Mouse (Mus musculus) hindbrain, embryonic 16.5 days (tissue): Measurements from ENCODE around the gene Slc32a1. TPM values are rescaled to one million over a fixed set of nuclear protein-coding genes. Genes with fewer than 3 reads are reported as not detected.

Experiments
- ATAC-seq: fragments of 200-750 bp; cut with Nextera tagmentation; 2 replicates; pipeline ENCODE4 v1.8.0; 2017; ENCODE audit warnings: moderate TSS enrichment, moderate library complexity
- H3K27ac ChIP-seq: fragments of 300-500 bp; sonication (generic); 2 replicates; pipeline ENCODE4 v1.5.1; 2014; ENCODE audit warnings: low read depth, mild to moderate bottlenecking, control low read depth, low read length, moderate library complexity
- H3K27me3 ChIP-seq: fragments of 300-500 bp; sonication (generic); replicated peaks from 2 replicates; pipeline ENCODE4 v1.6.1; 2014; ENCODE audit warnings: low read length; ENCODE audit not compliant: control insufficient read depth, insufficient read depth
- H3K36me3 ChIP-seq: fragments of 300-500 bp; sonication (generic); 2 replicates; pipeline ENCODE4 v1.6.1; 2014; ENCODE audit warnings: mild to moderate bottlenecking, low read length, moderate library complexity, mixed read lengths; ENCODE audit not compliant: control insufficient read depth, insufficient read depth
- H3K4me1 ChIP-seq: fragments of 300-500 bp; sonication (generic); 2 replicates; pipeline ENCODE4 v1.6.1; 2014; ENCODE audit warnings: low read depth, low read length; ENCODE audit not compliant: control insufficient read depth, insufficient read depth
- H3K4me2 ChIP-seq: fragments of 300-500 bp; sonication (generic); 2 replicates; pipeline ENCODE4 v1.6.1; 2014; ENCODE audit warnings: mild to moderate bottlenecking, low read length, control low read depth, moderate library complexity
- H3K4me3 ChIP-seq: fragments of 300-500 bp; sonication (generic); 2 replicates; pipeline ENCODE4 v1.5.1; 2014; ENCODE audit warnings: mild to moderate bottlenecking, low read length, control low read depth, moderate library complexity
- H3K9ac ChIP-seq: fragments of 300-500 bp; sonication (generic); 2 replicates; pipeline ENCODE4 v1.6.1; 2014; ENCODE audit warnings: low read depth, mild to moderate bottlenecking, control low read depth, low read length, moderate library complexity
- H3K9me3 ChIP-seq: fragments of 300-500 bp; sonication (generic); 2 replicates; pipeline ENCODE4 v1.6.1; 2014; ENCODE audit warnings: mild to moderate bottlenecking, low read length, moderate library complexity; ENCODE audit not compliant: control insufficient read depth
- WGBS: fragments of 180-500 bp; shearing (Covaris S2); extraction: QIAGEN DNeasy Blood & Tissue Kit; methylation state at CpG from one replicate; pipeline ENCODE4 v1.1.7; 2014; 5-methylcytosine and 5-hydroxymethylcytosine counted together
- polyA plus RNA-seq: library from polyadenylated mRNA; unstranded; fragments of >200 nt; fragmentation: Nextera tagmentation; extraction: Ambion mirVana; gene quantifications from 2 replicates; pipeline ENCODE4 v1.2.1, GENCODE M21; 2015

Gene Slc32a1
- polyA plus RNA-seq, 1 experiment from 2014 or later = 15.0 TPM

DNA sequence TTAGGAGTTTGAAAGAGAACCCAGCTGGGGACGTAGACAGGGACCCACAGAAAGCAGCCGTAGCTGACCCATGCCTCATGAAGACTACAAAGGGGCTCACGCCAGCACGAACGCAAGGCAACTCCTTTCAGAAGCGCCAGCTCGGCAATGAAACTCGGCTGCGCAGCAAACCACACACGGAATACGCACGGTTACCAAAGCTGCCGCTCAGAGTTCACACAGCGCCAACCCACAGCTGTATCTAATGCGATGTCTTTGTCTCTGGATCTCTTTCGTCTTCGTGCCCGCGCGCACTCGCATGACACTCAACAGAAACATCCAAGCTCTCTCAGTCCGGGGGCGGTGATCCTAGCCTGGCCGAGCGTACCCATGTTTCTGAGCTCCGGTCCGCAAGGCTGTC lies 886 bp upstream of the Slc32a1 start:
- H3K27me3 ChIP-seq = peaks cover 35% of the 10 kb centered on the region

DNA sequence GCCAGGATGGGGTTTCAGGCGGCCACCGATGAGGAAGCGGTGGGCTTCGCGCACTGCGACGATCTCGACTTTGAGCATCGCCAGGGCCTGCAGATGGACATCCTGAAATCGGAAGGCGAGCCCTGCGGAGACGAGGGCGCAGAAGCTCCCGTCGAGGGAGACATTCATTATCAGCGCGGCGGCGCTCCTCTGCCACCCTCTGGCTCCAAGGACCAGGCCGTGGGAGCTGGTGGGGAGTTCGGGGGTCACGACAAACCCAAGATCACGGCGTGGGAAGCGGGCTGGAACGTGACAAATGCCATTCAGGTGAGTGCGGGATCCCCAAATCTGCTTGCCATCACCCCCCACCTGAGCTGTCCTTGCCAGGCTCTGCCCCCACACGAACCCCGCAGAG lies 756 bp downstream of the Slc32a1 start:
- H3K4me3 ChIP-seq = peak overlapping the region; percentile 48
- peak overlapping the region; percentile 81 for H3K27ac ChIP-seq
- WGBS = 1% methylated on average over 30 of the region's 30 CpGs
- peak overlapping the region; percentile 52 for H3K4me2 ChIP-seq
- H3K27me3 ChIP-seq = peaks cover 35% of the 10 kb centered on the region
- H3K36me3 ChIP-seq = no peaks in the 10 kb centered on the region
- peaks cover 11% of the 10 kb centered on the region for H3K4me1 ChIP-seq
- ATAC-seq = no peak
- peak overlapping the region; percentile 61 for H3K9ac ChIP-seq
- no peaks in the 10 kb centered on the region for H3K9me3 ChIP-seq

More for the DNA sequence above, 886 bp upstream of the Slc32a1 start:
- ATAC-seq = no peak
- Histone ChIP-seq H3K4me1 (peaks cover 13% of the 10 kb centered on the region; the same call in 1 of the 2 replicates), H3K4me2 (peak overlapping the region; percentile 60), H3K9me3 (no peaks in the 10 kb centered on the region), H3K27ac (peak overlapping the region; percentile 81), H3K4me3 (peak overlapping the region; percentile 48), H3K9ac (peak overlapping the region; percentile 64), H3K36me3 (no peaks in the 10 kb centered on the region)
- WGBS = under 1% methylated on average over 27 of the region's 27 CpGs

DNA sequence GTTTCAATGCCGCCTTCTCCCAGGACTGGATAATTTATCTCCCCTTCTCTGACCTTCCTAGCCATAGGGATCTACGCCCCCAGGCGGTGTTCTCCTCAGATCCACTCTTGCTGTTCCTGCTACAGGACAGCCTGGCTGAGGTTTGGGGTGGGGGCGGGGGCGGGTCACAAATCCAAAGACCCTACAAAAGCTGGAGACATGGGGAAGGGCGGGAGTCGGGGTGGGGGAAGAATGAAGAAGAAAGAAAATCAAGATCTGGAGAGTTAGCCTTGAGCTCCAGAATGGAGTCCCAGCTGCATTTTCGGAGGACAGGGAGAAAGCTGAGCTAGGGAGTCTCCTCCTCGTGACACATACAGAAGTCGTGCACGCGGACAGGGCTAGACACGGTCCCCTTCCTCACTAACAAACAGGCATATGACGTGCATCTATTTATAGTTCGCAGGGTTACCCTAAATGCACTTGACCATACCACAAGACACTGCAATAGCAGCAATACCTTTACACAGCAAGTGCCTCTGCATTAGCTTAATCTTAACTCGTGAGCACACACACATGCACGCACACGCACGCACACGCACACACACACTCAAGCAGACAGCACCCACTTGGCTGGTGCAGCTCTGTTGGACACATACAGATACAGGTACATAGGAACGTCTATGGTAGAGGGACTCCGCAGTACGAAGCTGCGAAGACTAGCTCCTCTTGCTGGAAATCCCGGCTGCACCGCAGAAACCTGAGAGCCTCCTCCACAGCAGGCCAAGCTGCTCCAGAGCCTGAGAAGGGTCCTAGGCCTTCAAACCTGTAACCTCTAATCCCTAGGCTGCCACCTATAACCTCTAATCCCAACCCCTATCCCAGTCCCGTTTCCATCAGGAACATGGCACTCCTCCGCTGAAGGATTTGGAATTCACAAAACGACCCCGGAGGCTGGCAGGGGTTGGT lies 1.4 kb downstream of the Slc32a1 start:
- H3K36me3 ChIP-seq = no peaks in the 10 kb centered on the region
- peaks cover 34% of the 10 kb centered on the region for H3K27me3 ChIP-seq

DNA sequence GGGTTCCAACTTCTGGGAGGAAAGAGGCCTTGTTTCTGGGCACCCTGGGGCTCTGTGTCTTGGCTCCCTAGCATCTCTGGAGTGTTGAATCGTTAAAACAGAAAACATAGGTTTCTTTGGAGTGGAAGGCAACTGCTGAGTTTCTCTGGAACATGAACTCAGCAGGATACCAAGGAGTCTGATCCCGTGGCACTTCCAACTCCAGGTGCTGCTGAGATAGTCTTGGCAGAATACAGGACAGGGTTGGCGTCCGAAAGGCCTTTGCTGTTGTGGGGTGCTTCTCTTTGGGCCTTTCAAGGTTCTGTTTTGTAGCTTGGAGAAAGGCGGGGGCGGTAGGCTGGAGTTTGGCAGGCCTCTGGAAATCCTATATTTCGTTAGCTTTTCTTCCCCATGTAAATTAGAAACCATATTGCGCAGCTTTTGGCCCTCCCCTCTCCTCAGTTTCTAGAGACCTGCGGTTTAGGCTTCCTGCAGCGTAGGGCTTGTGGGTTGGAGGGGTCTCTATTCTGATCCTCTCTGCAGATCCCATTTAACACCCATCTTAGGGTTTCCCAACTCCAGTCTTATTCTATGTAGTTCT lies 2.2 kb downstream of the Slc32a1 start:
- peak overlapping the region; percentile 48 for H3K4me3 ChIP-seq
- H3K9me3 ChIP-seq = no peaks in the 10 kb centered on the region
- H3K36me3 ChIP-seq = no peaks in the 10 kb centered on the region
- peaks cover 33% of the 10 kb centered on the region for H3K27me3 ChIP-seq
- peak overlapping the region; percentile 61 for H3K9ac ChIP-seq
- WGBS = 5% methylated on average over 10 of the region's 10 CpGs
- peaks cover 11% of the 10 kb centered on the region for H3K4me1 ChIP-seq
- ATAC-seq = no peak
- H3K4me2 ChIP-seq = peak overlapping the region; percentile 52
- H3K27ac ChIP-seq = peak overlapping the region; percentile 81; the same call in 1 of the 2 replicates

More for the DNA sequence above, 1.4 kb downstream of the Slc32a1 start:
- Histone ChIP-seq H3K9me3 (no peaks in the 10 kb centered on the region), H3K9ac (peak overlapping the region; percentile 61), H3K4me2 (peak overlapping the region; percentile 52), H3K4me3 (peak overlapping the region; percentile 48), H3K4me1 (peaks cover 11% of the 10 kb centered on the region), H3K27ac (peak overlapping the region; percentile 81)
- ATAC-seq = no peak
- WGBS = under 1% methylated on average over 30 of the region's 30 CpGs

DNA sequence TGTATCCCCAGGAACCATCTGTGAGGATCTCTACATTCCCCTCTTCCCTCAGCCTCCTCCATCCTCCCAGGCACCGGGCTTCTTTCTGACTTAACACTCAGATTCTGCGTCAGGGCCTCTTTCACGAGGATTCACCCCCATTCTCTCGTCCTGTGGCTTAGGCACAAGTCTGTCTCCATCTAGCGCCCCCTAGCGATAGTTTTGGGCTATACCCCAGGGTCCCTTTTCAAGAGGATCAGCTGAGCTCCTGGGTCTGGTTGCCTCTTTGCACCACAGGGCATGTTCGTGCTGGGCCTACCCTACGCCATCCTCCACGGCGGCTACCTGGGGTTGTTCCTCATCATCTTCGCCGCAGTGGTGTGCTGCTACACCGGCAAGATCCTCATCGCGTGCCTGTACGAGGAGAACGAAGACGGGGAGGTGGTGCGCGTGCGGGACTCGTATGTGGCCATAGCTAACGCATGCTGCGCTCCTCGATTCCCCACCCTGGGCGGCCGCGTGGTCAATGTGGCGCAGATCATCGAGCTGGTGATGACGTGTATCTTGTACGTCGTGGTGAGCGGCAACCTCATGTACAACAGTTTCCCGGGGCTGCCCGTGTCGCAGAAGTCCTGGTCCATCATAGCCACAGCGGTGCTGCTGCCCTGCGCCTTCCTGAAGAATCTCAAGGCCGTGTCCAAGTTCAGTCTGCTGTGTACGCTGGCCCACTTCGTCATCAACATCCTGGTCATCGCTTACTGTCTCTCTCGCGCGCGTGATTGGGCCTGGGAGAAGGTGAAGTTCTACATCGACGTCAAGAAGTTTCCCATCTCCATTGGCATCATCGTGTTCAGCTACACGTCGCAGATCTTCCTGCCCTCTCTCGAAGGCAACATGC lies 3.2 kb downstream of the Slc32a1 start:
- WGBS = 3% methylated on average over 53 of the region's 53 CpGs
- no peak for ATAC-seq
- Histone ChIP-seq H3K27ac (no peak overlapping the region; the same call in 1 of the 2 replicates), H3K27me3 (peaks cover 30% of the 10 kb centered on the region), H3K9ac (peak overlapping the region; percentile 45), H3K4me1 (peaks cover 11% of the 10 kb centered on the region), H3K4me2 (peak overlapping the region; percentile 52), H3K4me3 (peak overlapping the region; percentile 48), H3K9me3 (no peaks in the 10 kb centered on the region), H3K36me3 (no peaks in the 10 kb centered on the region)

DNA sequence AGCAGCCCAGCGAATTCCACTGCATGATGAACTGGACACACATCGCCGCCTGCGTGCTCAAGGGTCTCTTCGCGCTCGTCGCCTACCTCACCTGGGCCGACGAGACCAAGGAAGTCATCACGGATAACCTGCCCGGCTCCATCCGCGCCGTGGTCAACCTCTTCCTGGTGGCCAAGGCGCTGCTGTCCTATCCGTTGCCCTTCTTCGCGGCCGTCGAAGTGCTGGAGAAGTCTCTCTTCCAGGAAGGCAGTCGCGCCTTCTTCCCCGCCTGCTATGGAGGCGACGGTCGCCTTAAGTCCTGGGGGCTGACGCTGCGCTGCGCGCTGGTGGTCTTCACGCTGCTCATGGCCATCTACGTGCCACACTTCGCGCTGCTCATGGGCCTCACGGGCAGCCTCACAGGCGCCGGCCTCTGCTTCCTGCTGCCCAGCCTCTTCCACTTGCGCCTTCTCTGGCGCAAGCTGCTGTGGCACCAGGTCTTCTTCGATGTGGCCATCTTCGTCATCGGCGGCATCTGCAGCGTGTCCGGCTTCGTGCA lies 3.9 kb downstream of the Slc32a1 start:
- no peak for ATAC-seq
- H3K27me3 ChIP-seq = peaks cover 25% of the 10 kb centered on the region
- WGBS = 1% methylated on average over 47 of the region's 47 CpGs

DNA sequence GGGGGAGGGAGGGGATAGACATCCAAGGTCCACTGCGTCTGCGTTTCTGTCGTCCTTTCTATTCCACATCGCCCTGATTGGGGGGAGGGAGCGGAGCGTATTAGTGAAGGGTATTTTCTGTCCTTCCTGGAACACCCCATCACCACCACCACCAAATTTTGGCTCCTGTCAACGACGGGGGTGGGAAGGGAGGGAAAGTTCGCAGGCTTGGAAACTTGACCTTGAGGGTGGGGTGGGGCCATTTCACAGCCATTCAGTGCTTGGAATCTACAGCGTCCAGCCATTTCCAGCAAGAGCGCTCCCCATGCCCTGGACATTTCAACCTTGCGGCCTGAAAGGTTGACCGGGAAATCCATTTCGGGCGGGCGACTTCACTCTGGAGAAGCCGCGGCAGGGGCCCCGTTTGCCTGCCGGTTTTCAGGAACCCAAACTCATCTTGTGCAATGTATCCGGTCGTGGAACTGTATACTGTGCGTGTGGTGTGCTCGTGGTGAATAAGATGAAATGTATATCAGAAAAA lies 4.7 kb downstream of the Slc32a1 start:
- no peak for ATAC-seq
- Histone ChIP-seq H3K4me1 (peaks cover 11% of the 10 kb centered on the region), H3K27me3 (peaks cover 22% of the 10 kb centered on the region), H3K4me2 (peak overlapping the region; percentile 52), H3K9ac (peak overlapping the region; percentile 50), H3K27ac (no peak overlapping the region), H3K4me3 (peak overlapping the region; percentile 48), H3K9me3 (no peaks in the 10 kb centered on the region), H3K36me3 (no peaks in the 10 kb centered on the region)
- 2% methylated on average over 24 of the region's 24 CpGs for WGBS

More for the DNA sequence above, 3.9 kb downstream of the Slc32a1 start:
- peak overlapping the region; percentile 50 for H3K9ac ChIP-seq
- H3K9me3 ChIP-seq = no peaks in the 10 kb centered on the region
- H3K36me3 ChIP-seq = no peaks in the 10 kb centered on the region
- no peak overlapping the region; the same call in 1 of the 2 replicates for H3K27ac ChIP-seq
- peaks cover 11% of the 10 kb centered on the region for H3K4me1 ChIP-seq
- H3K4me3 ChIP-seq = peak overlapping the region; percentile 48
- H3K4me2 ChIP-seq = peak overlapping the region; percentile 52

DNA sequence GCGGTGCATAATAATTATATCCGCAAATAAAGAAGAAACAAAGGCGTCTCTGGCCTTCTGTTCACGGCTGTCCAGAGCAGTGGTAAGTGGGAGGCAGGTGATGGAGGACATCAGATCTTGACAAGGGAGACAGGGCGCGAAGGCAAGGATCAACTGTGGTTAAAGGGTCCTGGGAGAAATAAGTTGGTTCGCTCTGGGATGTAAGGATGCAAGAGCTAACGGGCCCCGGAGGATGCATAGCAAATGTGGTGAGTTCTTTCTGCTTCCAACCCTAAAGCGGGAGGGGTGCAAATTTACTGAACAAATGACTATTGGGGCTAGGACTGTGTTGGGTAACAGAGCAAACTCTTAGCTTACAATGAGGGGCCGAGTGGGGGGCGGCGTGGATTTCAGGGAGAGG lies 5.1 kb downstream of the Slc32a1 start:
- peak overlapping the region; percentile 52; the same call in 1 of the 2 replicates for H3K27ac ChIP-seq
- ATAC-seq = no peak
- WGBS = under 1% methylated on average over 13 of the region's 13 CpGs
- H3K27me3 ChIP-seq = peaks cover 23% of the 10 kb centered on the region
- H3K4me1 ChIP-seq = peaks cover 11% of the 10 kb centered on the region
- peak overlapping the region; percentile 48 for H3K4me3 ChIP-seq
- H3K36me3 ChIP-seq = no peaks in the 10 kb centered on the region
- H3K9me3 ChIP-seq = no peaks in the 10 kb centered on the region
- H3K4me2 ChIP-seq = peak overlapping the region; percentile 52
- no peak overlapping the region; the same call in none of the 2 replicates for H3K9ac ChIP-seq
